Mouse (Mus musculus) spleen, postnatal 10 days (tissue): ENCODE measurements around the gene Gm20388.
A peak's percentile ranks its signal among the peaks of the same experiment; 100 is the strongest.

ENCODE experiments used
- DNase-seq, 2 experiments: peaks; one replicate each; pipeline ENCODE4 v3.0.0; 2021 to 2022; ENCODE audit warnings: low spot score in 2 of 2

The Gm20388 gene

DNA sequence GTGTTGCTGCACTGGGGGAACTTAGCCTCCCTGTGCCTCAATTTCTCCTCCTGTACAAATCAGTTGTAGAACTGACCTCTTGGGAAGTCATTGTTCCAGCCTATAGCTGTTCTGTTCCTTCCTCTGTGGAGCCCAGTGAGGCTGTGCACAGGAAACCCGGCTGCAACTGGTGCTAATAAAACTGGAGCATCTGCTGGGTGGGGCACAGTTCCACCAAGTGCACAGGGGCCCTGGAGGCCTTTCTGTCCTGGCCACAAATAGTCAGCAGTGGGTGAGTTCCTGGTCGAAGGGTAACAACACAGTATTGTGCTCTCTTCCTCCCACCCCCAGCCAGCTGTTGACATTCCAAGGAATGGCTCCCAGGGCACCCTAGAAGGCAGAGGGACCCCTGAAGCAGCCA lies 902.4 kb downstream of the Gm20388 start:
- no peak for DNase-seq

DNA sequence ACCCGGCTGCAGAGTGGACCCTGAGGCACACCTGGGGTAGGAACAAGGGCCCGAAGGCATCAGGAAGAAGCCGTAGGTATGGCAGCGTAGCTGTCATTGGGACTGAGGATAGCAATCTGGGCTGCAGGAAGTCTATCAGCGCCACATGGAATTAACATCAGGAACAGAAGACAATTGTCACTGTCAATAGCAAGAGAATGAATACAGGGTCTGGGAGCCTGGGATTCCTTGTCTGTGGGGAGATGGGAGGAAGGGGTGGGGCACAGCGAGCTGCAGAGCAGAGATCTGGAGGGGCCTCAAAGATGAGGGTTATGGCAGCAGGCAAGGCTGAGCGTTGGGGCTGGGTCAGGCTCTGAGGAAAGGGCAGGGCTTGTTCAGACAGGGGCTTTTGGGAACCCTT lies 903.2 kb downstream of the Gm20388 start:
- no peak for DNase-seq

DNA sequence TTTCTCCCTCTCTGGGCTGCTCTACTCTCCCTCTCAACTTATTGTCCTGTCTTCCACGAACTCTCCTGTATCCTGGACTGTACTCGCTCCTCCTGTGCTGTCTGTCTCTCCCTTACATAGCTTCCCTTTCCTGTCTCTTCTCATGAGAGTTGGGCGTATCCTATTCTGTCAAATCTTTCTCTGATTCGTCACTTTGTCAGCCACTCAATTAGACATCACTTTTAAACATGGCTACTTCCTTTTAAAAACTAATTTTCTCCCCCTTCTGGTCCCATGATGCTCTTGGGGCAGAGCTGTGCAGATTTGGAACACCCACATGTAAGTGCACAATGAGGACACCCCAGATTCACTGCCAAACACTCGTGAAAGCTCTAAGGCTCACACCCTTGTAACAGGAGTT lies 905.7 kb downstream of the Gm20388 start:
- DNase-seq: no peak

DNA sequence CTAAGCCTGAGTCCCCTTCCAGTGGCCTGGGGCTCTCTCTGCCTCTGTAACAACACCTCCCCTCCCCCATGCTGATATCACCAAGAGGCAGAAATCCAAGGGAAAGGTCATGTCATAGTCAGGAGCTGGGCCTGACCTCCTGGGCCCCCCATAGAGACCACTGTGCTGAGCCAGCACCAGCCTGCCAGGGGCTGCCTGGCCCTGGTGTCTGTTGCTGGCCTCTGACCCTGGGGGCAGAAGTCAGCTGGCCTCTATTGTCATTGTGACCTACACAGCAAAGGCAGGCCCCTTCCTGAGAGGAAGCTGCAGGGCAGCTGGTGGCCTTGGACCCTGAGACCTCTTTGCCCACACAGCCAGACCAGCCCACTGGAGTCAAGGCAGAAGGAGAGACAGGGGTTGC lies 909.3 kb downstream of the Gm20388 start:
- DNase-seq: no peak

DNA sequence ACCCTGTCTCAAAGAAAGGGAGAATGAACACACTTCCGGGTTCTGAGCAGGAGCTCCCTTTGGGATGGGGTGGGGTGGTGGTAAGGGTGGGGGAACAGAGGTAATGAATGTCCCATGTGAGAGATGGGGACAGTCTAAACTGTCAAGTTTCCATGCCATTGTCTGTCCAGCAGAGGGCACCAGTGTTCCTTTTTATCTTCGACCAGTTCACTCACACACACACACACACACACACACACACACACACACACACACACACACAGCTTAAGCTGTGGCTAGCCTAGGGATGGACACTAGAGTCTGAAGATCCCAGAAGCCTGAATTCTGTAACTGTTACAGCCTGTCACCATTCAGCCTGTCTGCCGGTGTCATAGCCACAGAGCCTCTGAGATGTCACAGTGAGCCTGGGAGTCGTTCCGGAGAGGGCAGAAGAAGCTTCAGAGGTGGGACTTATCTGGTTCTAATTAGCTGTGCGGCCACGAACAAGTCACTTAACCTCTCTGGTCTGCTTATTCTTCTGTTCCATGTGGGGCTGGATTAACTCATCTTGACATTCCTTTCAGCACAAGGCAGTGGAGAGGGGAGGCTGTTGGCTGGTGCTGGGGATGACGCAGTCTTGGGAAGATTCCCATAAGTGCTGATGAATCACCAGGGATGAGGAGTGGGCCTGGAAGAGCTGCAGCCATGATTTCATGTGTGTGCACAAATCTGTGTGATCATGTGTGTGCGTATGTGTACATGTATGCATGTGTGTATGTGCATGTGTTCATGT lies 910.9 kb downstream of the Gm20388 start:
- DNase-seq: peak in 1 of 2 experiments; percentile 71

DNA sequence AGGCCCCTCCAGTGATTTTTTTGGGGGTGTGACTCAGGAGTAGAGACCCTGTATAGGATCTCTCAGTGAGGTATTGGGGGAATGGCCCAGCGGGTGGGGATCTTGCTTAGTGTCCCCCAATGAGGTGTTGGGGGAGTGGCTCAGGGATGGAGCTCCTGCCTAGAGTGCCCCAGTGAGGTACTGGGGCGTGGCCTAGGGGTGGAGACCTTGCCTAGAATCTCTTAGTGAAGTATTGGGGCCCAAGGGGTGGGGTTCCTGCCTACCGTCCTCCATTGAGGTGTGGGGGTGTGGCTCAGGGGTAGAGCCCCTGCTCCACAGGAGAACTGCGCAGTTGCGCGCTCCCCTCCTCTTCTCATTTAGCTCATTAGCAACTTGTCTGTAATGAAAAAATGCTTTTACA lies 912.7 kb downstream of the Gm20388 start:
- DNase-seq: no peak

DNA sequence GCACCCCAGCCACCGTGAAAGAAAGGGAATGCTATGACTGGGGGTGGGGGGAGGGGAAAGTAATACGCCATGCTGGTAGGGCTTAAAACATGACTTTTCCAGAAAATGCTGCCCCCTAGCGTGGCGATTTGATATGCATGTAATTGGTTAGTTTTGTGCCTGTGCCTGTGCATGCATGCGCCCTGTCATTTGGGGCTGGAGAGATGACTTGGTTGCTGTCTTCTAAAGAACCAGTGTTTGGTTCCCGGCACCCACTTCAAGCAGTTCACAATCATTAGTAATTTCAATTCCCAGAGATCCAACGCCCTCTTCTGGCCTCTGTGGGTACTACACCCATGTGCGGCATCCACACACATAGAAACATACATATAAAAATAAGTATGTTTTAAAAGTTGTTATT lies 913.2 kb downstream of the Gm20388 start:
- DNase-seq: no peak

DNA sequence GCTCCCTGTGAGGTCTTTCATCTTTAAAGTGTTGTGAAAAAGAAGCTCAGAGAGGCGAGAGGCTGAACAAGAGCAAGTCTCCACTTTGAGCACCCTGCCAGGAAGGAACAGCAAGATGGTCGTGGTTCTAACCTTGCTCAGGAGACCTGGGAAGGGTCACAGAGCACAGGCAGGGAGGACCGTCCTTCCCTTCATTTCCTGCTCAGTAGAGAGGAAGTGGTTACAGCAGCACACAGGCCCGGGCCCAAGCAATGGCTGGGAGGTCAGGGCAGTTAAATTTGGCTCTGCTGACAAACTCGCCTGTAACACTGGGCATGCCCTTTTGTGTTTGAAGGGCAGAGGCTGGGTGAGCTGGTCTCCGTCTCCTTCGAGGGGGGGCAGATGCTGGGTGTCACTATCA lies 914.0 kb downstream of the Gm20388 start:
- no peak for DNase-seq

DNA sequence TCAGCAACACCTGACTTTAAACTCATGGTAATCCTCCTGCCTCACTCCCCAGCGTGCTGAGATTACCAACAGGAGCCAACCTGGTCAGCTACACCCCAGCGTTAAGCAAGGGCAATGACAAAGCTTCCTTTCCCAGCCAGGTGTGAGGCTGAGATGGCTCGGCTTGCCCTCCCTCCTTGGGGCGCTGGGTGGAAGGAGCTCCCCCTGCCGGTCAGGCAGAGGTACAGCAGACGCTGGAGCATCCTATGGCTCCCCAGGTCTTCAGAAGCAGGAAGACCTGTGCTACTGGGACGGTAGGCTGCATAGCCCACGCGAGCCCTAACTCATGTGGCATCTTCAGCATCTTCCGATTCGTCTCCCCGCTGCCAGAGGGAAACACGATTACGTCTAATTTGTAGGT lies 917.6 kb downstream of the Gm20388 start:
- peak; percentile 44 to 74 for DNase-seq

DNA sequence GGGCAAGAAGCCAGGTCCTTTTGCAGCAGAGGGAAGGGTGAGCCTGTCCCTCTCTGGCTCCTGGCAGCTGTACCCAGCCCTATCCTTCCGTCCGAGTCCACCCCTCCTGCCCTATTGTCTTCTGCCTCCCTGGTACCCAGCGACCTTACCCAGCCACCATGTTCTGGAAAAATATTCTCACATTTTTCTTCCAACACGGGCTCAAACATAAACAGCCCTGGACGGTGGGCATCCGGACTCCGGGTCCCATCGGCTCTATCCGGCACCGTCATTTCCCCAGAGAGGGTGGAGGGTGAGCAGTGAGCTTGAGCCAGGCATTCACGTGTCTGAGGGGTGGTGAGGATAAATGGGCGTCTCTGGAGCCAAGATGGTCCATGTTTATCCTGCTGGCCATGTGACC lies 920.0 kb downstream of the Gm20388 start:
- DNase-seq: no peak

DNA sequence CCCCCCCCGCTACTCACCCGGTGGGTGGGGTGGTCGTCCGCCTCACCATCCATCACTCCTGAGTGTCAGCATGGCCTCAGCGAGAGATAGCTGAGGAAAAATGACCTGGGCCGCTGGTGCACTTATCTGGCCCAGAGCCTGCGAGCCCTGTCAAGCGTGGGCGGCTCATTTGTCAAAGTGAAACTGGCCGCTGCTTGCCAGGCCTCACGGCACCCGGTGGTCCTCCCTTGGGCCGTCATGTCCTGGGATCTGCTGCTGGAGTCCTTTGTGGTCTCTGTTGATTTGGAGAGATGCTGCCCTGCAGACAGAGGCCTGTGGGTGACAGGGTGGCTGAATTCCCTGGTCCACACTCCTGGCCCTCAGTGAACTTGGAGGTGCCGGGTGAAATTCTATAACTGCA lies 921.4 kb downstream of the Gm20388 start:
- DNase-seq: no peak

DNA sequence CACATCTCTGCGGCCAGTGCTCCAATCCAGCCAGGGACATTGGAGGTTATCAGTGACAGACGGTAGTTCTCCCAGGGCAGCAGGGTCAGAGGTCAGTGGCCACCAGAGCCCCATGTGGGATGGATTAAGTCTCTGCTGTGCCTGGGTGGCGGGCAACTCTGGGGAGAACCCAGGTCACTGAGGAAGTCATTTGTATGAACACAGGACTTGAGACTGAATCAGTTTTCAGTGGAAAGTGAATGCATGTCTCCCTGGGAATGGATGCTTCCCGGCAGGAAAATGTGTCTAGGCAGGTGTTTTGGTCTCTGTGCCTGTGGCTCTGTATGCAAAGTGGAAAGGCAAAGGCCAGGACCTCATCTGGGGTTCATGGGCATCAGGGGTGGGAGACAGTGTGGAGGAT lies 922.6 kb downstream of the Gm20388 start:
- no peak for DNase-seq

DNA sequence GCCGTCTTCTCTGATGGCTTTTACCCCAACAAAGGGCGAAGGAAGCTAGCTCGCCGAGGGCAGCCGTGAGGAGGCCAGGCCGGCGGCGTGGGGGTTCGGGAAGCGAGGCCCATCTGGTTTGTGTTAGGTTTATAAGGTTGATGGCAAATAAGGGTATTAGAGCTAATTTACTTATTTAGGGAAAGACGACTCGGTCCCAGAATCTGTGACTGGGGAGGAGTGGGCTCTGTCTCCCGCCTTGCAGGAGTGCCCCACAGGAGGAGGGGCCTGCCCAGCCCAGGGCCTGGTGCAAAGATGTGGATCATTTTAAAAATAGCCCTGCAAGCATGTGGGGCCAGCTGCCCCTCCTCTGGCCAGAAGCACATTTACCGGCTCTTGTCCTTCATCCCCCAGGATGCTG lies 928.4 kb downstream of the Gm20388 start:
- DNase-seq: no peak

DNA sequence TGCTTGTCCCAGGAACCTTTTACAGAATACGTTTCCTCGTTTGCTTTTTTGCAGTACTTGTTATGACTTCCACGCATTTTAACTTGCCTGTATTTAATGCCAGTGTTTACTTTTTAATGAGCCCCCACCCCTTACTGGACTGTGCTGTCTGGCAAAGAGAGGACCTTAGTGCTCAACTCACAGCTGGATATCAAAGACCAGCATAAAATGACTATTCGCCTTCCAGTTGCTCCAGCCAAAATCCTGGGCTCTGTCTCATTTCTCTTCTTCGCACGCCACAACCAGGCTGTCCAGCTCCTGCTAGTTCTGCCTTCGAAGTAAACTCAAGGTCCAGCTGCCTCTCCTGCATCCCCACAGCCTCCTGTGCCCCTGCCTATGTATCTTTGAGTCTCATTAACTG lies 932.4 kb downstream of the Gm20388 start:
- no peak for DNase-seq

DNA sequence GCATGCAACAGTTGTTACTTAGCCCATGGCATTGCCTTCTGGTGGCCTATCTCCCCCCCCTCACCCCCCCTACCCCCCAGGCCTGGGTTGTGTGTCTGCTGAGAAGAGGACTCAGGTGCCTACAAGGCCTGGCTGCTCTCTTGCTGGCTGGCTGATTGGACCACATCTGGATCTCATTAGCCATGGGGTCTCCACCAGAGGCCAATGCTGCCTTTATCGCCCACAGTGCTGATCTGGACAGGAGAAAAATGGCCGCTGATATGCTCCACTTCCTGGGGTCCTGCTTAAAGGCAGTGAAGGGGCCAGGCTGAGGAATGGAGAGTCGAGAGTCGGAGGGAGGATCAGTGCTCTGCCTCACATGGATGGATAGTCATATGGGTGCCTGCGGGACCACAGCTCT lies 935.4 kb downstream of the Gm20388 start:
- no peak for DNase-seq

DNA sequence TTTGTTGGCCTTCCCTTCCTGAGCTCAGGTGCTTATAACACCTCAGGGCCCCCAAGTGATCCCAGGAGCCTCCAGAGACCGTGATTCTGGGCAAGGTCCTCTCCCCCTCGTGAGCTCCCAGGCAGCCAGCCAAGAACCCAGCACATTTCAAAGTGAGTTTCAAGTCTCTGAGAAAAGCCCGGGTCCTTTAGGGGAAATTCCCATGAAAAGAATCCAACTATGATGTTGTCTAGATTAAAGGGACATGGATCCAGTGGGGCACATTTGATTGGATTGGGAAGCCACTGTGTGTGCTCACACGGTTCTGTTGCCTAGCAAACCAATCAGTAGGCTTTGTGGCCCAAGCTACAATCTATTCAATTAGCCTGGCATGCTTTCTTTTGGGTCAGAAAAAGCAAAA lies 936.6 kb downstream of the Gm20388 start:
- no peak for DNase-seq

DNA sequence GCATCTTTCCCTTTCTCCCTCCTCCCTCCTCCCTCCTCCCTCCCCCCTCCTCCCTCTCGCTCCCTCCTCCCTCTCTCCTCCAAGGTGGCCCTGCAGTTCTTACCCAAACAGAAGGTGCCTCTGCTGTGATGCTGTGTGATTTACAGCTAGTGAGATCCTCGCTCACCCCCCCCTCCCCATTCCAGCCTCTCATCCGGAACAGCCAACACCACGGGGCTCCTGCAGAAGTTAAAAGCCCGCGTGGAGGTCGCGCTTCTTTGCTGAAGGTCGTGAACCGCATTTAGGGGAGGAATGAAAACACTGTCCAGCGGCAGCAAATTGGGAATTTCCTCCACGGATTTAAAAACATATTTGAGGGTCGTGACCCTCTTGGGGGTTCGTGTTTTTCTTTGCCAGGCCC lies 937.1 kb downstream of the Gm20388 start:
- DNase-seq: no peak

DNA sequence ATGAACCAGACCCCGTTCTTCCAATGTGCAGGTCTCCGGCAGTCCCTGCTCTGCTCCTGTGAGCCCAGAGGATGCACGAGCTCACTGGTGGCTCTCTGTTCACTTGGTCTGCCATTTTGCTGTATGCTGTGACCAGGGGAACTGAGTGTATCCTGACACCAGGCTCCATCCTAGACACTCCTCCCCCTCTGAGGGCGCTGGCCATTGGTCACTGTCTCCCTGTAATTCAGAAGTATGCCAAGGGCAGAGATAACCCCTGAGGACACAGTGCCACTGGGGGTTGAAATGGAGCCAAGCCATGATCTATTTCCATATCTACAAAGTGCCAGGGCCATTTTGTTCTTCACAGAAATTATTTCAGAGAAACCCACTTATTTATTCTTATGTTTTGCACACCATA lies 937.8 kb downstream of the Gm20388 start:
- DNase-seq: no peak

DNA sequence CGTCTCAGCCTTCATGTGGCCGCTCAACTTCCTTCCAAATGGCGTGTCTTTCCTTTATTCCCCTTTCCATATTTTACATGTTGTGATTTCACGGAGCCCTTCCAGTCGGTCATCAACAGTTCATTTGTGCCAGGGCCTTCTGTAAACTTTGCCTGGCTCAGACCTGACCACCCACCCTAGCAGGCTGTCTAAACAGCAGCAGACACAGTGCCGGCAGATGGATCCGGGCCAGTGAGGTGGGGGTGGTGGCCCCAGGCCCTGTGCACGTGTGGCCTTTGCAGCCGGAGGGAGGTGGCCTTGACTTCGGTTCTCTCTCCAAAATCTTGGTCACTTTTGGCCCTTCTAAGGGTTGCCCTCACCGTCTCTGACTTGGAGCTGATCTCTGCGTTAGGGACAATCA lies 940.8 kb downstream of the Gm20388 start:
- no peak for DNase-seq

DNA sequence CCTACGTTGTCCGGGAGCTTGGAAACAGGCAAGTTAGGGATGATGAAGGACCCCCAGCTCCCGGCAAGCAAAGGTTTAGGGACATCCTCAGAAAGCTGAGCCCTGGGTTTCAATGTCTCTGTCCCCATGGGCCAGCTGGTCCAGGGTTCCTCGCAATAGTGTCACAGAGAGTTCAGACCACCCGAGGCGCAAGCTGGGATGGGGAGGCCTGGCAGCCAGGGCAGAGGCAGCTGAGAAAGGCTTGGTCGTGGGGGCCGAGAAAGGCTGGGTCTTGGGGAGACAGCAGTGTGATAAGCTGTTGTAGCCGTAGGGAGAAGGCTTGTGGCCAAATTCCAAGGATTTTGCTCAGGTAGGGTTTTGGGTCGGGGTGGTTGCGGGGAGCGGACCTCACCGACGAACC lies 949.2 kb downstream of the Gm20388 start:
- no peak for DNase-seq

DNA sequence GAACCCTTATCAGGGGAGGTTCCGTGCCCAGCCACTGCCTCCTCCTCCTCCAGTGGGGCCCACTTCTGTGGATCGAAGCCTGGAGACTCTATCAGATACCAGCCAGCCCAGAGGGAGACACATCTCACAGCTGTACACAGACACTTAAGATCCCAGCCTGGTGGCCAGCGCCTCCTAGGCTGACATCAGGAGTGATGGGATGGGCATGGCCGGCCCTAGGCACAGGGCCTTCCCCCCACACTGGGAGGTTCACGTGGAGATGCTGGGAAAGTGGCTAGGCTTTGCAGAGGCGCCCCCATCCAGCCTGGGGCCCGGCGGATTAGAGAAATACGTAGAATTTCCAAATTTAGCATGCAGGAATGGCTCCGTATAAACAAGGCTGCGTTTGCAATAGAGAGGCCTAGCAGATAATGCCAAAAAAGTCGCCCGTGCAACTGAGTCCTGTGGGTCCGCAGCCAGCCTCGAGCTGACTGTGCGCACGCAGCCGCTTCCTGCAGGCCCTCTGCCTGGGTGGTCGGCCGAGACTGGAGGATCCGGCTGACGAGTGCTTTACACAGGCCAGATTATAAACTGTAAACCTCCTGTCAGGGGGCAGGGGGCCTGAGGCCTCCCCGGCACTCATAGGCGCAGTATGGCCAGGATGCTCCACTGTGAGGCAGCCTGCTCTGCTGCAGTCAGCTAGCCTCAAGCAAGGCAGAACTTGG lies 949.9 kb downstream of the Gm20388 start:
- no peak for DNase-seq

DNA sequence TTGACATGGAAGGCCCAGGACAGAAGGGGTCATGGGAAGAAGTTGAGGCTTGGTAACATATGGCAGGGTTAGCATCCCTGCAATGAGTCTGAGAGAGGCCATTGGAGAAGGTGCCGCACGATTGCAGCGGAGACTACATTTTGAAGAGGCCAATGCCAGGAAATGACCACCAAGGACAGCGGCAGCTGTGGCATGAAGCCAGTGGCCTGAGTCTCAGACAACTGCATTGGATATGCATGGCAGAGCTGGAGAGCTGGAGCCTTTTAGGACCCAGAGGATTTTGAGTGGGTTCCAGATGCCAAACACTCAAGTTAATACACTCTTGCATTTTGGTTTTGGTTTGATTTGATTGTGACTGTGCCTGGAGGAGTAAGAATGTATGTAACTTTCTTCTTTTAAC lies 953.0 kb downstream of the Gm20388 start:
- DNase-seq: no peak

DNA sequence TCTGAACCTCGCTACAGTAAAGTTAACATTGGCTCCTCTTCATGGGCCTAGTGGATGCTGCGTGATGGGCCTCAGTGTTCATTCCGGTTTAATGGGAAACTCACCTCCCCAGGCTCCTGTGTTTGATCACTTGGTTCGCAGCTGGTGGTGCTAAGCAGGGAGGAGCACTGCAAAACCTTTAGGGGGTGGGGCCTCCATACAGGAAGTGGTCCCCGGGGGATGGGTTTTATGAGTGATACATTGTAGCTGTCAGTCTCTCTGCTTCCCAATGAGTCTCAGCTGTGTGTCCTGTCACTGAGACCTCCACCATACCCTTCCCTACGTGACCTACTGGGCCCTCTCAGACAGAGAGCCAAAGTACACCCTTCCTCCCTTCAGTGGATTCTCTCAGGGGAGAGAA lies 956.7 kb downstream of the Gm20388 start:
- DNase-seq: no peak

DNA sequence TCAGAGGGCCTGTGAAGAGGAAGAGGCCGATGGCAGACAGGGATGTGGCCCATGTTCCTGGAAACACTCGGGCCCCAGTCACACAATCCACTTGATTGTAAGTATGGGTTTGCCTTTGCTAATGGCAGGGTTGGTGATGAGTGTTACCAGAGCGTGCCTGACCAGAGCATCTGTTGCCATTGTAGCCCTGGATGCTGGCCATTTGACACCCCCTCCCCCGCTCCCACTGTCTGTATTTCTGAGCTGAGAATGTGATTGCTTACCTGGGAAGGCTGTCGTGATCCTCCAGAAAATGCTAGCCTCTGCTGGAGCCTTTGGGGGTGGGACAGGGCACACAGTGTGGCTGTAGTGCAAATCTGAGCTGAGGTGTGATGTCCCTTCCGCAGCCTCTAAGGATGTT lies 962.0 kb downstream of the Gm20388 start:
- DNase-seq: no peak
